Mouse (Mus musculus) MEL (cell line): ENCODE results near the gene Ell. TPM values are rescaled to one million over a fixed set of nuclear protein-coding genes. Genes with fewer than 3 reads are reported as not detected.

ENCODE experiments used
- DNase-seq: peaks from one replicate; pipeline ENCODE4 v3.0.0; 2011; ENCODE audit warnings: low read depth, low spot score
- H3K27ac ChIP-seq: 2 replicates; pipeline ENCODE4 v1.5.1; 2012; ENCODE audit warnings: low read depth, mild to moderate bottlenecking, control low read depth, low read length, moderate library complexity; ENCODE audit not compliant: control insufficient read depth
- H3K27me3 ChIP-seq, 2 experiments: fragments of 150-350 bp in 1 of 2; sonication (generic) in 1 of 2; 2 replicates each; pipeline ENCODE4 v1.6.1; 2012; ENCODE audit warnings: low read length in 2 of 2, mild to moderate bottlenecking in 2 of 2, improper control_type of control experiment in 1 of 2, moderate library complexity in 1 of 2; ENCODE audit not compliant: insufficient read depth in 2 of 2, control insufficient read depth in 1 of 2
- H3K36me3 ChIP-seq, 2 experiments: 2 replicates each; pipeline ENCODE4 v1.6.1; 2012 to 2014; ENCODE audit warnings: low read length in 2 of 2, improper control_type of control experiment in 1 of 2, inconsistent platforms in 1 of 2, mild to moderate bottlenecking in 1 of 2; ENCODE audit not compliant: insufficient read depth in 2 of 2, control insufficient read depth in 1 of 2
- H3K4me1 ChIP-seq, 2 experiments: fragments of 150-350 bp in 1 of 2; sonication (generic) in 1 of 2; 2 replicates each; pipeline ENCODE4 v1.6.1; 2012; ENCODE audit warnings: low read length in 2 of 2, improper control_type of control experiment in 1 of 2, mild to moderate bottlenecking in 1 of 2; ENCODE audit not compliant: insufficient read depth in 2 of 2, control insufficient read depth in 1 of 2
- H3K4me3 ChIP-seq, 2 experiments: fragments of 150-350 bp in 1 of 2; sonication (generic) in 1 of 2; 2 replicates each; pipeline ENCODE4 v1.5.1; 2012; ENCODE audit warnings: low read depth in 2 of 2, low read length in 2 of 2, mild to moderate bottlenecking in 2 of 2, moderate library complexity in 2 of 2, control low read depth in 1 of 2, improper control_type of control experiment in 1 of 2; ENCODE audit not compliant: control insufficient read depth in 1 of 2, insufficient read depth in 1 of 2
- H3K79me2 ChIP-seq: 2 replicates; pipeline ENCODE4 v1.6.1; 2012; ENCODE audit warnings: mild to moderate bottlenecking, low read length, moderate library complexity; ENCODE audit not compliant: control insufficient read depth, poor library complexity, insufficient read depth
- H3K9ac ChIP-seq: 2 replicates; pipeline ENCODE4 v1.6.1; 2012; ENCODE audit warnings: low read depth, mild to moderate bottlenecking, control low read depth, low read length, moderate library complexity; ENCODE audit not compliant: control insufficient read depth, poor library complexity, severe bottlenecking
- H3K9me3 ChIP-seq: fragments of 150-350 bp; sonication (generic); replicated peaks from 2 replicates; pipeline ENCODE4 v1.6.1; 2012; ENCODE audit warnings: mild to moderate bottlenecking, low read length, improper control_type of control experiment, moderate library complexity; ENCODE audit not compliant: insufficient read depth
- CHD2 ChIP-seq: IDR thresholded peaks from 2 replicates; pipeline ENCODE4 v1.6.1; 2011; ENCODE audit warnings: low read length, improper control_type of control experiment
- CTCF ChIP-seq, 3 experiments: IDR thresholded peaks in 2 of 3; conservative IDR thresholded peaks in 1 of 3; 2 replicates each; pipeline ENCODE4 v1.5.1; 2011 to 2012; ENCODE audit warnings: low read length in 3 of 3, low read depth in 2 of 3, mild to moderate bottlenecking in 2 of 3, improper control_type of control experiment in 1 of 3, inconsistent platforms in 1 of 3, mixed read lengths in 1 of 3, moderate library complexity in 1 of 3; ENCODE audit not compliant: control insufficient read depth in 1 of 3, insufficient read depth in 1 of 3, poor library complexity in 1 of 3, severe bottlenecking in 1 of 3
- EP300 ChIP-seq, 2 experiments: IDR thresholded peaks; 2 replicates each; pipeline ENCODE4 v1.6.1; 2011; ENCODE audit warnings: improper control_type of control experiment in 2 of 2, low read length in 2 of 2, low read depth in 1 of 2, mild to moderate bottlenecking in 1 of 2
- GABPA ChIP-seq: IDR thresholded peaks from 2 replicates; pipeline ENCODE4 v1.6.1; 2012; ENCODE audit warnings: low read depth, mild to moderate bottlenecking, inconsistent platforms, low read length, improper control_type of control experiment, moderate library complexity
- GATA1 ChIP-seq: IDR thresholded peaks from 2 replicates; pipeline ENCODE4 v1.6.1; 2011; ENCODE audit warnings: low read depth, low read length, improper control_type of control experiment
- JUND ChIP-seq: IDR thresholded peaks from 2 replicates; pipeline ENCODE4 v1.6.1; 2011; ENCODE audit warnings: low read depth, mild to moderate bottlenecking, improper control_type of control experiment, low read length
- MAZ ChIP-seq: IDR thresholded peaks from 2 replicates; pipeline ENCODE4 v1.6.1; 2012; ENCODE audit warnings: low read depth, mild to moderate bottlenecking, inconsistent platforms, low read length, improper control_type of control experiment
- MEF2A ChIP-seq: IDR thresholded peaks from 2 replicates; pipeline ENCODE4 v1.6.1; 2014; ENCODE audit warnings: low read depth, mild to moderate bottlenecking, inconsistent platforms, low read length, improper control_type of control experiment; ENCODE audit not compliant: poor library complexity, insufficient replicate concordance, severe bottlenecking; ENCODE audit errors: extremely low read depth
- MXI1 ChIP-seq: IDR thresholded peaks from 2 replicates; pipeline ENCODE4 v1.6.1; 2011; ENCODE audit warnings: mild to moderate bottlenecking, low read depth, low read length, improper control_type of control experiment
- MYB ChIP-seq: IDR thresholded peaks from 2 replicates; pipeline ENCODE4 v1.6.1; 2011; ENCODE audit warnings: mild to moderate bottlenecking, low read depth, low read length, improper control_type of control experiment
- NRF1 ChIP-seq: IDR thresholded peaks from 2 replicates; pipeline ENCODE4 v1.6.1; 2014; ENCODE audit warnings: low read depth, mild to moderate bottlenecking, inconsistent platforms, low read length, improper control_type of control experiment, moderate library complexity; ENCODE audit not compliant: poor library complexity, insufficient read depth, severe bottlenecking
- POLR2A ChIP-seq, 2 experiments: IDR thresholded peaks; 2 replicates each; pipeline ENCODE4 v1.6.1; 2011 to 2012; ENCODE audit warnings: low read length in 2 of 2, mild to moderate bottlenecking in 2 of 2, control low read depth in 1 of 2, improper control_type of control experiment in 1 of 2, low read depth in 1 of 2, moderate library complexity in 1 of 2; ENCODE audit not compliant: control insufficient read depth in 1 of 2, insufficient read depth in 1 of 2, poor library complexity in 1 of 2
- POLR2AphosphoS5 ChIP-seq: IDR thresholded peaks from 2 replicates; pipeline ENCODE4 v1.6.1; 2012; ENCODE audit warnings: low read depth, borderline replicate concordance, mild to moderate bottlenecking, inconsistent platforms, low read length, moderate library complexity, mixed read lengths
- SIN3A ChIP-seq: IDR thresholded peaks from 2 replicates; pipeline ENCODE4 v1.6.1; 2012; ENCODE audit warnings: low read length, improper control_type of control experiment, inconsistent platforms
- SMC3 ChIP-seq: IDR thresholded peaks from 2 replicates; pipeline ENCODE4 v1.6.1; 2011; ENCODE audit warnings: low read depth, low read length, improper control_type of control experiment
- TAL1 ChIP-seq: IDR thresholded peaks from 2 replicates; pipeline ENCODE4 v1.6.1; 2012; ENCODE audit warnings: mild to moderate bottlenecking, inconsistent platforms, low read length, moderate library complexity, mixed read lengths
- TCF12 ChIP-seq: IDR thresholded peaks from 2 replicates; pipeline ENCODE4 v1.6.1; 2014; ENCODE audit warnings: low read depth, mild to moderate bottlenecking, inconsistent platforms, low read length, improper control_type of control experiment, moderate library complexity
- USF1 ChIP-seq: IDR thresholded peaks from 2 replicates; pipeline ENCODE4 v1.6.1; 2014; ENCODE audit warnings: low read depth, mild to moderate bottlenecking, inconsistent platforms, low read length, improper control_type of control experiment, moderate library complexity
- ZMIZ1 ChIP-seq: IDR thresholded peaks from 2 replicates; pipeline ENCODE4 v1.6.1; 2012; ENCODE audit warnings: low read depth, mild to moderate bottlenecking, inconsistent platforms, low read length, improper control_type of control experiment, moderate library complexity
- ZNF384 ChIP-seq: IDR thresholded peaks from 2 replicates; pipeline ENCODE4 v1.6.1; 2012; ENCODE audit warnings: low read depth, mild to moderate bottlenecking, inconsistent platforms, low read length, improper control_type of control experiment
- polyA plus RNA-seq, 2 experiments: library from polyadenylated mRNA; stranded (reverse) in 1 of 2; unstranded in 1 of 2; fragments of >175 nt in 1 of 2; fragments of >200 nt in 1 of 2; gene quantifications; 2 replicates each; pipeline versions ENCODE4 v1.2.1 to v1.2.4; 2012; ENCODE audit warnings: low replicate concordance in 2 of 2, low read depth in 1 of 2; ENCODE audit not compliant: insufficient read length in 2 of 2, insufficient read depth in 1 of 2, missing spikeins in 1 of 2
- total RNA-seq: library from RNA; depleted of rRNA; stranded (reverse); fragments of 300-350 nt; gene quantifications from 2 replicates; pipeline ENCODE4 v1.2.3, GENCODE M21; 2012

The Ell gene
- total and polyA plus RNA-seq, 3 experiments = 12.4 to 25.9 TPM; not detected in 1

DNA sequence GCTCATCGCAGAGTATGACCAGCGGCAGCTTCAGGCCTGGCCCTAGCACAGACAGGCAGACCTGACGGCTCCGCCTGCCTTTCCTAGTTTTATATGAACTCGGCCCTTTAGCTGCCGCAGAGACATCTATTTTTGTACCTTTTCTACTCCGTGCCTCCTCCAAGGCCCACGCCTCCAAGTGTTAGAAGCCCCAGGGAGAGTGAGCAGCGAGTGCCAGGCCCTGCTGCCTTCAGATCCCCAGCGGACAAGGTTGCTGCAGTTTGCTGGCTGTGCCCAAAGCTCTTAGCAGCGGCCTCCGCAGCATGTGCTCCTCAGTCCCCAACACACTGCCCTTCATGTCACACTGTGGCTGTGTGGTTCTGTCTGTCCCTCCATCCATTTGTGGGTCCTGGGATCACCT is 52.3 kb downstream of the Ell start:
- H3K36me3 ChIP-seq = peaks cover 0 to 12% of the 10 kb centered on the region in 2 experiments; a peak in 3 of 4 replicates
- peaks cover 7% of the 10 kb centered on the region for H3K79me2 ChIP-seq
- H3K27me3 ChIP-seq = no peaks in the 10 kb centered on the region
- no peaks in the 10 kb centered on the region for H3K9me3 ChIP-seq
- H3K4me3 ChIP-seq = no peak overlapping the region
- DNase-seq = no peak
- H3K9ac ChIP-seq = no peak overlapping the region
- H3K4me1 ChIP-seq = peaks cover 8 to 21% of the 10 kb centered on the region in 2 experiments; a peak in 3 of 4 replicates
- no peak overlapping the region for H3K27ac ChIP-seq
- no peak for TF ChIP-seq MYB
- no peak for TF ChIP-seq GABPA
- TF ChIP-seq ZNF384 = no peak
- no peak for TF ChIP-seq CHD2
- no peak for TF ChIP-seq GATA1
- TF ChIP-seq SIN3A = no peak
- no peak for TF ChIP-seq SMC3
- TF ChIP-seq EP300 (IDR thresholded peaks at IDR 0.05; ENCODE audit: low read depth in 1 of 2, low read length in 2 of 2) = no peak
- no peak for TF ChIP-seq TCF12
- TF ChIP-seq USF1 = no peak

- DNase-seq = no peak
- H3K9me3 ChIP-seq = no peaks in the 10 kb centered on the region
- no peaks in the 10 kb centered on the region for H3K27me3 ChIP-seq
- peak overlapping the region; percentile 63 for H3K9ac ChIP-seq
- peaks cover 0 to 4% of the 10 kb centered on the region in 2 experiments; a peak in 2 of 4 replicates for H3K36me3 ChIP-seq
- TF ChIP-seq POLR2AphosphoS5 = no peak
- TF ChIP-seq SIN3A = no peak
- no peak for TF ChIP-seq JUND
- no peak for TF ChIP-seq SMC3
- TF ChIP-seq NRF1 = no peak
- no peak for TF ChIP-seq MAZ
- no peak for TF ChIP-seq ZMIZ1
- TF ChIP-seq MXI1 = no peak
- no peak for TF ChIP-seq GATA1
- no peak for TF ChIP-seq POLR2A (IDR thresholded peaks at IDR 0.05; ENCODE audit: control insufficient read depth in 1 of 2, insufficient read depth in 1 of 2, low read depth in 1 of 2, low read length in 2 of 2, poor library complexity in 1 of 2)
- TF ChIP-seq USF1 = no peak
- no peak for TF ChIP-seq MEF2A
- TF ChIP-seq MYB = no peak
- no peak for TF ChIP-seq CHD2
- no peak for TF ChIP-seq TAL1
- no peak for TF ChIP-seq EP300 (IDR thresholded peaks at IDR 0.05; ENCODE audit: low read depth in 1 of 2, low read length in 2 of 2)
- no peak for TF ChIP-seq CTCF (IDR thresholded peaks at IDR 0.05 in 2 of 3, conservative IDR thresholded peaks at IDR 0.05 in 1 of 3; ENCODE audit: control insufficient read depth in 1 of 3, insufficient read depth in 1 of 3, low read depth in 2 of 3, low read length in 3 of 3, poor library complexity in 1 of 3, severe bottlenecking in 1 of 3)
- H3K4me3 ChIP-seq = peak overlapping the region; percentile 79 to 95; a peak in 2 of 4 replicates
- H3K79me2 ChIP-seq = peaks cover 7% of the 10 kb centered on the region
- peaks cover 6 to 11% of the 10 kb centered on the region in 2 experiments; a peak in 3 of 4 replicates for H3K4me1 ChIP-seq
- H3K27ac ChIP-seq = peak overlapping the region; percentile 58
These were observed 53.9 kb downstream of the Ell start for GRCm38 (mm10) chr8:70593173-70593572.
